Mouse (Mus musculus) heart, embryonic 14.5 days (tissue): ENCODE measurements around the gene Plaur. TPM values are rescaled to one million over a fixed set of nuclear protein-coding genes. Genes with fewer than 3 reads are reported as not detected.

Experiments
- ATAC-seq: fragments of 200-750 bp; cut with Nextera tagmentation; 2 replicates; pipeline ENCODE4 v1.8.0; 2017; ENCODE audit warnings: low read depth, moderate TSS enrichment; ENCODE audit not compliant: insufficient number of reproducible peaks, insufficient read depth, low FRiP score
- H3K27ac ChIP-seq, 2 experiments: fragments of 200-500 bp in 1 of 2; fragments of 300-500 bp in 1 of 2; sonication (generic) in 1 of 2; replicated peaks in 1 of 2; 2 replicates each; pipeline ENCODE4 v1.5.1; 2012 to 2014; ENCODE audit warnings: low read depth in 2 of 2, low read length in 2 of 2, control low read depth in 1 of 2, mild to moderate bottlenecking in 1 of 2, mixed read lengths in 1 of 2; ENCODE audit not compliant: control insufficient read depth in 1 of 2, insufficient read depth in 1 of 2
- H3K27me3 ChIP-seq: fragments of 300-500 bp; sonication (generic); 2 replicates; pipeline ENCODE4 v1.6.1; 2014; ENCODE audit warnings: mild to moderate bottlenecking, low read length, control low read depth; ENCODE audit not compliant: control insufficient read depth, insufficient read depth
- H3K36me3 ChIP-seq: fragments of 300-500 bp; sonication (generic); 2 replicates; pipeline ENCODE4 v1.6.1; 2014; ENCODE audit warnings: mild to moderate bottlenecking, control low read depth, low read length, mixed read lengths; ENCODE audit not compliant: control insufficient read depth, insufficient read depth
- H3K4me1 ChIP-seq, 2 experiments: fragments of 200-500 bp in 1 of 2; fragments of 300-500 bp in 1 of 2; sonication (generic) in 1 of 2; 2 replicates each; pipeline ENCODE4 v1.6.1; 2012 to 2014; ENCODE audit warnings: low read length in 2 of 2, control low read depth in 1 of 2, mixed read lengths in 1 of 2; ENCODE audit not compliant: control insufficient read depth in 2 of 2, insufficient read depth in 2 of 2
- H3K4me2 ChIP-seq: fragments of 300-500 bp; sonication (generic); 2 replicates; pipeline ENCODE4 v1.6.1; 2014; ENCODE audit warnings: mild to moderate bottlenecking, low read length
- H3K4me3 ChIP-seq, 2 experiments: fragments of 200-500 bp in 1 of 2; fragments of 300-500 bp in 1 of 2; sonication (generic) in 1 of 2; 2 replicates each; pipeline ENCODE4 v1.5.1; 2012 to 2014; ENCODE audit warnings: low read length in 2 of 2, mild to moderate bottlenecking in 2 of 2, control low read depth in 1 of 2, low read depth in 1 of 2, moderate library complexity in 1 of 2; ENCODE audit not compliant: control insufficient read depth in 1 of 2, insufficient read depth in 1 of 2
- H3K9ac ChIP-seq: fragments of 300-500 bp; sonication (generic); 2 replicates; pipeline ENCODE4 v1.6.1; 2014; ENCODE audit warnings: mild to moderate bottlenecking, low read length
- H3K9me3 ChIP-seq: fragments of 300-500 bp; sonication (generic); 2 replicates; pipeline ENCODE4 v1.6.1; 2016; ENCODE audit warnings: low read length, control low read depth; ENCODE audit not compliant: control insufficient read depth
- WGBS: fragments of 180-500 bp; shearing (Covaris S2); extraction: QIAGEN DNeasy Blood & Tissue Kit; methylation state at CpG from one replicate; pipeline ENCODE4 v1.1.7; 2014; 5-methylcytosine and 5-hydroxymethylcytosine counted together
- polyA plus RNA-seq: library from polyadenylated mRNA; unstranded; fragments of >200 nt; fragmentation: Nextera tagmentation; extraction: Ambion mirVana; gene quantifications from 2 replicates; pipeline ENCODE4 v1.2.1, GENCODE M21; 2014

Plaur gene
- polyA plus RNA-seq, 1 experiment from 2014 or later, result 7.9 TPM

GRCm38 (mm10) chr7:24435305-24435704, 27.0 kb upstream of the Plaur start:
- no peak for ATAC-seq
- no peaks in the 10 kb centered on the region for H3K9me3 ChIP-seq
- no peak overlapping the region for H3K9ac ChIP-seq
- WGBS, result 79% methylated on average over 5 of the region's 5 CpGs
- peaks cover 21% of the 10 kb centered on the region for H3K27me3 ChIP-seq
- H3K36me3 ChIP-seq, result no peaks in the 10 kb centered on the region
- no peak overlapping the region for H3K4me3 ChIP-seq
- H3K27ac ChIP-seq, result no peak overlapping the region
- peaks cover 7 to 9% of the 10 kb centered on the region in 2 experiments; a peak in 2 of 4 replicates for H3K4me1 ChIP-seq
- H3K4me2 ChIP-seq, result no peak overlapping the region

- H3K4me2 ChIP-seq, result peak overlapping the region; percentile 5; the same call in 1 of the 2 replicates
- H3K27ac ChIP-seq, result peak overlapping the region; percentile 31 to 60; a peak in 3 of 4 replicates
- no peak overlapping the region for H3K9ac ChIP-seq
- peaks cover 11% of the 10 kb centered on the region for H3K27me3 ChIP-seq
- no peak for ATAC-seq
- H3K36me3 ChIP-seq, result no peaks in the 10 kb centered on the region
- no peak overlapping the region for H3K4me3 ChIP-seq
- H3K9me3 ChIP-seq, result no peaks in the 10 kb centered on the region
- 31% methylated on average over 10 of the region's 10 CpGs for WGBS
- H3K4me1 ChIP-seq, result peaks cover 6 to 8% of the 10 kb centered on the region in 2 experiments; a peak in 2 of 4 replicates
These were observed 24.3 kb upstream of the Plaur start for GRCm38 (mm10) chr7:24437981-24438380.

- H3K4me1 ChIP-seq, result peaks cover 6 to 8% of the 10 kb centered on the region in 2 experiments; a peak in 2 of 4 replicates
- no peak for ATAC-seq
- no peak overlapping the region for H3K9ac ChIP-seq
- H3K36me3 ChIP-seq, result no peaks in the 10 kb centered on the region
- H3K9me3 ChIP-seq, result no peaks in the 10 kb centered on the region
- no peak overlapping the region for H3K27ac ChIP-seq
- 87% methylated on average over 6 of the region's 6 CpGs for WGBS
- no peak overlapping the region for H3K4me2 ChIP-seq
- H3K27me3 ChIP-seq, result no peaks in the 10 kb centered on the region
- no peak overlapping the region for H3K4me3 ChIP-seq
These were observed 23.1 kb upstream of the Plaur start for GRCm38 (mm10) chr7:24439191-24439590.

- no peak for ATAC-seq
- Histone ChIP-seq H3K9ac (no peak overlapping the region), H3K4me2 (no peak overlapping the region), H3K9me3 (no peaks in the 10 kb centered on the region), H3K4me1 (peaks cover 6 to 8% of the 10 kb centered on the region in 2 experiments; a peak in 2 of 4 replicates), H3K4me3 (no peak overlapping the region), H3K27me3 (no peaks in the 10 kb centered on the region), H3K36me3 (no peaks in the 10 kb centered on the region), H3K27ac (no peak overlapping the region)
- 52% methylated on average over 7 of the region's 7 CpGs for WGBS
These were observed 22.4 kb upstream of the Plaur start for GRCm38 (mm10) chr7:24439891-24440290.

- WGBS, result 15% methylated on average over 1 of the region's 1 CpGs
- Histone ChIP-seq H3K27ac (no peak overlapping the region), H3K4me3 (no peak overlapping the region), H3K4me2 (no peak overlapping the region), H3K27me3 (no peaks in the 10 kb centered on the region), H3K4me1 (peaks cover 6 to 8% of the 10 kb centered on the region in 2 experiments; a peak in 2 of 4 replicates), H3K9ac (no peak overlapping the region), H3K36me3 (no peaks in the 10 kb centered on the region), H3K9me3 (no peaks in the 10 kb centered on the region)
- ATAC-seq, result no peak
These were observed 20.5 kb upstream of the Plaur start for GRCm38 (mm10) chr7:24441785-24442184.

- H3K4me3 ChIP-seq, result no peak overlapping the region
- no peak for ATAC-seq
- 50% methylated on average over 8 of the region's 8 CpGs for WGBS
- H3K9me3 ChIP-seq, result no peaks in the 10 kb centered on the region
- no peaks in the 10 kb centered on the region for H3K27me3 ChIP-seq
- H3K4me2 ChIP-seq, result no peak overlapping the region
- no peaks in the 10 kb centered on the region for H3K36me3 ChIP-seq
- no peak overlapping the region for H3K27ac ChIP-seq
- H3K9ac ChIP-seq, result no peak overlapping the region
- H3K4me1 ChIP-seq, result peaks cover 6 to 8% of the 10 kb centered on the region in 2 experiments; a peak in 2 of 4 replicates
These were observed 20.0 kb upstream of the Plaur start for GRCm38 (mm10) chr7:24442313-24442712.

- no peak overlapping the region for H3K27ac ChIP-seq
- peaks cover 0 to 2% of the 10 kb centered on the region in 2 experiments; a peak in 1 of 4 replicates for H3K4me1 ChIP-seq
- no peak overlapping the region for H3K4me2 ChIP-seq
- 86% methylated on average over 9 of the region's 9 CpGs for WGBS
- no peak overlapping the region for H3K9ac ChIP-seq
- no peak for ATAC-seq
- H3K36me3 ChIP-seq, result no peaks in the 10 kb centered on the region
- no peaks in the 10 kb centered on the region for H3K27me3 ChIP-seq
- H3K4me3 ChIP-seq, result no peak overlapping the region
- no peaks in the 10 kb centered on the region for H3K9me3 ChIP-seq
These were observed 16.9 kb upstream of the Plaur start for GRCm38 (mm10) chr7:24445266-24445926.
